Mouse (Mus musculus): ENCODE data around the gene Myo19. TPM values are rescaled to one million over a fixed set of nuclear protein-coding genes. Genes with fewer than 3 reads are reported as not detected.

Myo19 gene
- polyA plus RNA-seq, 1 experiment from 2014 or later: 3.4 TPM

- no peaks in the 10 kb centered on the region for H3K36me3 ChIP-seq (replicated peaks)
- 58% methylated on average over 6 of the region's 6 CpGs for WGBS (ENCODE audit: insufficient replicate concordance)
- peaks cover 49% of the 10 kb centered on the region for H3K27me3 ChIP-seq
- no peak overlapping the region for H3K4me2 ChIP-seq
- H3K4me3 ChIP-seq (replicated peaks): no peak overlapping the region
- no peak overlapping the region for H3K9ac ChIP-seq
- H3K9me3 ChIP-seq (replicated peaks): no peaks in the 10 kb centered on the region
- peaks cover 5% of the 10 kb centered on the region; the same call in 1 of the 2 replicates for H3K4me1 ChIP-seq (replicated peaks)
- ATAC-seq (ENCODE audit: insufficient read depth): no peak
- no peak overlapping the region for H3K27ac ChIP-seq (replicated peaks)
These were observed 67.3 kb downstream of the Myo19 start for GRCm38 (mm10) chr11:84947206-84947605.

- no peak for ATAC-seq (ENCODE audit: insufficient read depth)
- H3K27ac ChIP-seq (replicated peaks): no peak overlapping the region
- H3K9me3 ChIP-seq (replicated peaks): no peaks in the 10 kb centered on the region
- no peak overlapping the region for H3K4me3 ChIP-seq (replicated peaks)
- WGBS (ENCODE audit: insufficient replicate concordance): 51% methylated on average over 3 of the region's 3 CpGs
- peaks cover 5% of the 10 kb centered on the region; the same call in 1 of the 2 replicates for H3K4me1 ChIP-seq (replicated peaks)
- no peak overlapping the region for H3K4me2 ChIP-seq
- H3K9ac ChIP-seq: no peak overlapping the region
- H3K36me3 ChIP-seq (replicated peaks): no peaks in the 10 kb centered on the region
- H3K27me3 ChIP-seq: peaks cover 44% of the 10 kb centered on the region
These were observed 68.2 kb downstream of the Myo19 start for GRCm38 (mm10) chr11:84948114-84948513.

GRCm38 (mm10) chr11:84948526-84948925 lies 68.6 kb downstream of the Myo19 start:
- Histone ChIP-seq H3K4me3 (replicated peaks) (no peak overlapping the region), H3K4me1 (replicated peaks) (peaks cover 5% of the 10 kb centered on the region; the same call in 1 of the 2 replicates), H3K36me3 (replicated peaks) (no peaks in the 10 kb centered on the region), H3K27me3 (peaks cover 40% of the 10 kb centered on the region), H3K9me3 (replicated peaks) (no peaks in the 10 kb centered on the region), H3K4me2 (no peak overlapping the region), H3K27ac (replicated peaks) (no peak overlapping the region), H3K9ac (no peak overlapping the region)
- 34% methylated on average over 3 of the region's 3 CpGs for WGBS (ENCODE audit: insufficient replicate concordance)
- ATAC-seq (ENCODE audit: insufficient read depth): no peak

- H3K27ac ChIP-seq (replicated peaks): no peak overlapping the region
- peaks cover 31% of the 10 kb centered on the region for H3K27me3 ChIP-seq
- H3K36me3 ChIP-seq (replicated peaks): no peaks in the 10 kb centered on the region
- WGBS (ENCODE audit: insufficient replicate concordance): 46% methylated on average over 2 of the region's 2 CpGs
- H3K9me3 ChIP-seq (replicated peaks): no peaks in the 10 kb centered on the region
- ATAC-seq (ENCODE audit: insufficient read depth): no peak
- no peak overlapping the region for H3K9ac ChIP-seq
- peaks cover 2% of the 10 kb centered on the region; the same call in 1 of the 2 replicates for H3K4me1 ChIP-seq (replicated peaks)
- H3K4me2 ChIP-seq: no peak overlapping the region
- H3K4me3 ChIP-seq (replicated peaks): no peak overlapping the region
These were observed 72.7 kb downstream of the Myo19 start for GRCm38 (mm10) chr11:84952611-84953010.

GRCm38 (mm10) chr11:84956400-84956799 lies 76.5 kb downstream of the Myo19 start:
- no peaks in the 10 kb centered on the region for H3K36me3 ChIP-seq (replicated peaks)
- 23% methylated on average over 5 of the region's 5 CpGs for WGBS (ENCODE audit: insufficient replicate concordance)
- no peak overlapping the region for H3K27ac ChIP-seq (replicated peaks)
- H3K4me1 ChIP-seq (replicated peaks): peaks cover 12% of the 10 kb centered on the region; the same call in 1 of the 2 replicates
- no peaks in the 10 kb centered on the region for H3K9me3 ChIP-seq (replicated peaks)
- no peak overlapping the region for H3K9ac ChIP-seq
- ATAC-seq (ENCODE audit: insufficient read depth): no peak
- peaks cover 67% of the 10 kb centered on the region for H3K27me3 ChIP-seq
- no peak overlapping the region for H3K4me3 ChIP-seq (replicated peaks)
- no peak overlapping the region for H3K4me2 ChIP-seq

GRCm38 (mm10) chr11:84957171-84957570 lies 77.2 kb downstream of the Myo19 start:
- no peak for ATAC-seq (ENCODE audit: insufficient read depth)
- Histone ChIP-seq H3K27ac (replicated peaks) (no peak overlapping the region), H3K4me1 (replicated peaks) (peaks cover 12% of the 10 kb centered on the region; the same call in 1 of the 2 replicates), H3K9me3 (replicated peaks) (no peaks in the 10 kb centered on the region), H3K36me3 (replicated peaks) (no peaks in the 10 kb centered on the region), H3K4me2 (peak overlapping the region; percentile 43; the same call in 1 of the 2 replicates), H3K27me3 (peaks cover 70% of the 10 kb centered on the region), H3K9ac (no peak overlapping the region), H3K4me3 (replicated peaks) (no peak overlapping the region)
- 8% methylated on average over 15 of the region's 15 CpGs for WGBS (ENCODE audit: insufficient replicate concordance)

GRCm38 (mm10) chr11:84957591-84958270 lies 77.8 kb downstream of the Myo19 start, which contains the start of gene Car4:
Car4 (plus strand) TSS chr11:84957786.
- H3K4me2 ChIP-seq: peak within 1 kb of the TSS; percentile 43
- H3K9ac ChIP-seq: no peak within 1 kb of the TSS
- no peak for ATAC-seq (ENCODE audit: insufficient read depth)
- no peaks in the 10 kb centered on the region for H3K9me3 ChIP-seq (replicated peaks)
- 2% methylated on average over 49 of the region's 49 CpGs for WGBS (ENCODE audit: insufficient replicate concordance)
- peaks cover 12% of the 10 kb centered on the region; the same call in 1 of the 2 replicates for H3K4me1 ChIP-seq (replicated peaks)
- H3K36me3 ChIP-seq (replicated peaks): no peaks in the 10 kb centered on the region
- peaks cover 70% of the 10 kb centered on the region for H3K27me3 ChIP-seq
- no peak within 1 kb of the TSS for H3K27ac ChIP-seq (replicated peaks)
- 0 out of 2 replicates have a peak within 1 kb of the TSS, but pooled peaks have one; percentile 18 for H3K4me3 ChIP-seq (replicated peaks)

GRCm38 (mm10) chr11:84958271-84958630 lies 78.3 kb downstream of the Myo19 start:
- Histone ChIP-seq H3K9ac (no peak overlapping the region), H3K27ac (replicated peaks) (no peak overlapping the region), H3K27me3 (peaks cover 70% of the 10 kb centered on the region), H3K36me3 (replicated peaks) (no peaks in the 10 kb centered on the region), H3K4me1 (replicated peaks) (peaks cover 12% of the 10 kb centered on the region; the same call in 1 of the 2 replicates), H3K4me2 (peak overlapping the region; percentile 43), H3K9me3 (replicated peaks) (no peaks in the 10 kb centered on the region), H3K4me3 (replicated peaks) (no peak overlapping the region)
- 3% methylated on average over 11 of the region's 11 CpGs for WGBS (ENCODE audit: insufficient replicate concordance)
- ATAC-seq (ENCODE audit: insufficient read depth): no peak

GRCm38 (mm10) chr11:84959181-84959580 lies 79.2 kb downstream of the Myo19 start:
- Histone ChIP-seq H3K4me2 (no peak overlapping the region), H3K27me3 (peaks cover 70% of the 10 kb centered on the region), H3K9me3 (replicated peaks) (no peaks in the 10 kb centered on the region), H3K27ac (replicated peaks) (no peak overlapping the region), H3K36me3 (replicated peaks) (no peaks in the 10 kb centered on the region), H3K4me1 (replicated peaks) (peaks cover 12% of the 10 kb centered on the region; the same call in 1 of the 2 replicates), H3K9ac (no peak overlapping the region), H3K4me3 (replicated peaks) (no peak overlapping the region)
- ATAC-seq (ENCODE audit: insufficient read depth): no peak
- WGBS (ENCODE audit: insufficient replicate concordance): 32% methylated on average over 5 of the region's 5 CpGs

- Histone ChIP-seq H3K27ac (replicated peaks) (no peak overlapping the region), H3K4me2 (no peak overlapping the region), H3K36me3 (replicated peaks) (no peaks in the 10 kb centered on the region), H3K9ac (no peak overlapping the region), H3K4me1 (replicated peaks) (peaks cover 12% of the 10 kb centered on the region; the same call in 1 of the 2 replicates), H3K27me3 (peaks cover 66% of the 10 kb centered on the region), H3K9me3 (replicated peaks) (no peaks in the 10 kb centered on the region), H3K4me3 (replicated peaks) (no peak overlapping the region)
- WGBS (ENCODE audit: insufficient replicate concordance): 7% methylated on average over 9 of the region's 9 CpGs
- no peak for ATAC-seq (ENCODE audit: insufficient read depth)
These were observed 79.8 kb downstream of the Myo19 start for GRCm38 (mm10) chr11:84959701-84960181.

- Histone ChIP-seq H3K4me2 (no peak overlapping the region), H3K9me3 (replicated peaks) (no peaks in the 10 kb centered on the region), H3K36me3 (replicated peaks) (no peaks in the 10 kb centered on the region), H3K4me3 (replicated peaks) (no peak overlapping the region), H3K4me1 (replicated peaks) (peaks cover 12% of the 10 kb centered on the region; the same call in 1 of the 2 replicates), H3K9ac (no peak overlapping the region), H3K27me3 (peaks cover 61% of the 10 kb centered on the region), H3K27ac (replicated peaks) (no peak overlapping the region)
- WGBS (ENCODE audit: insufficient replicate concordance): 38% methylated on average over 3 of the region's 3 CpGs
- no peak for ATAC-seq (ENCODE audit: insufficient read depth)
These were observed 80.3 kb downstream of the Myo19 start for GRCm38 (mm10) chr11:84960291-84960690.
